Mouse (Mus musculus) natural killer cell, adult 2 months (primary cell): ENCODE measurements around the gene Galnt11.
"Not testable (repeated sequence)": the region's sequence is repeated elsewhere in the genome, so short reads cannot be mapped to it uniquely, and the experiment has no call there.

ENCODE experiments used
- DNase-seq, 2 experiments: peaks; one replicate each; pipeline ENCODE4 v3.0.0; 2022; ENCODE audit warnings: low spot score in 2 of 2

Galnt11 gene

DNA sequence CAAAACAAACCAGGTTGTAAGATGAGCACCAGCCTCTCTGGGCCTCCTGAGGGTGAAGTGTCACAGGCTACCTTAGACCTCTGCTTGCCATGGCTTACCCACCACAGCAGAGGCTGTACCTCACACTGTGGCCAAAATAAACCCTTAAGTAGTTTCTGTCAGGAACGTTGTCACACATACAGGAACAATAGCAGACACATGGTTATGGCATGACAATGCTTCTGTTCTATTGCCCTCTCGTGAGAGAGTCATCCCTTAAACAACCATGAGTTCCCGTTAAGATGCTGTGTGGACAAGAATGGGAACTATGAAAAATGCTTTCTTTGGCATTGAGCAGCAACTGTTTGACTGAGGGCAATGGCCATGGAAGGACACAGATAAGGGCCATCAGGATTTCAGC is at the start of gene Galnt11:
Gene Galnt11, plus strand, starts transcription at position 301 of the 400 bp plus-strand sequence.
- DNase-seq: no peak

- DNase-seq: not testable (repeated sequence)
Measured at GRCm38 (mm10) chr5:25177937-25178336, 43.8 kb upstream of the Galnt11 start.

DNA sequence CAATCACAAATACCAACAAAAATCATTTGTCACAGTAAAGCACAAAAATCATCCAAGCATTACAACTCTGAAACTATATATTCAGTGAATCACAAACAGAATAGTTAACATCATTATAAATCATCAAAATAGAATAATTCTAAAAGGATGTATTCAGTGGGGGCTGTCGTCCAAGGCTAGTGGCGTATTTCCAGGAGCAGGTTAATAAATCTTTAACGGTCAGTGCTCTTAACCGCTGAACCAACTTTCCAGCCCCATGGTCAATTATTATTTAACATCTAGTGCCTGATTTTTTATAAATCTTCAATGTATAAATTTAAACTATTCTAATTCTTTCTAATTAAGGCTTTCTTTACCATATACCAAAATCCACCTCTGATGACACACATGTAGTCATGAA is 43.2 kb upstream of the Galnt11 start:
- DNase-seq: not testable (repeated sequence)

GRCm38 (mm10) chr5:25179284-25179683 is 42.4 kb upstream of the Galnt11 start:
- no peak for DNase-seq

DNA sequence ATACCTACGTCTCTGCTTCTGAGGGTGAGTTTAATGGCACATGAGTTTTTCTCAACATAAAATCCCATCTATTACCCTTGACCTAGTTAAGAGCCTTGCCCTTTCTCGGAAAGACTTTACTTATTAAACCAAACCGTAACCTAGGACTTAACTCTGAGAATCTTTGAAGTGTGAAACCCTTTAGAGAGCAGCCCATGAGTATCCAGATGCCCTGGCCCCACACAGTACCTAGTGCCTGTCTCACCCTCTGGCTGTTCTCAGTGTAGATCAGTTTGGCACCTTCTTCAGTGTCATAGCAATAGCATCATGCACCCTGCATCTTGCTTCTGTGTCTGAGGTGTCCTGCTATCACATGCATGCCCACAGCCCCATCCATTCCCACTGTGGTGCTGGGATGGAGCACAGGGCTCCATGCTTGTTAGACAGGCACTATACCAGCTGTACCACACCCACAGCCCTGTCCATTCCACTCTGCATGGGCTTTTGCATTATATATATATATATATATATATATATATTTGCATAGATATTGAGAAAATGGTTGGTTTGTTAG is 41.7 kb upstream of the Galnt11 start:
- DNase-seq: no peak

- DNase-seq: no peak
Measured at GRCm38 (mm10) chr5:25181004-25181531, 40.6 kb upstream of the Galnt11 start, which contains the start of gene Galntl5. Gene Galntl5, plus strand, starts transcription at chr5:25181460.

DNA sequence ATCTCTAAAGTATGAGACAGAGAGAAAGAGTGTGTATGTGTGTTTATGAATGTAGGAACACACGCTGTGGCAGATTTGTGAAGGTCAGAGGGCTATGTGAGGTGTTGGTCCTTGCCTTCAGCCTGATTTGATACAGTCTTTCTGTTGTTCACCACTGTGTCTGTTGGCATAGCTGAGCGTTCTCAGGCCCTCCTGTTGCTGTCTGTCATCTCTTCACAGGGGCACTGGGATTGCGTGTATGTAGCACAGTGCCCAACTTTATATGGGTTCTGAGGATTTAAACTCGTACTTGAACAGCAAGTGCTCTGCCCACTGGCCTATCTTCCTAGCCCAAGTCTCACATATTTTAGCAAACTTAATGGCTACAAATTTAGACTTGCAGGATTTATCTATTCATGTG is 38.1 kb upstream of the Galnt11 start:
- no peak for DNase-seq

GRCm38 (mm10) chr5:25184594-25184993 is 37.1 kb upstream of the Galnt11 start:
- no peak for DNase-seq

DNA sequence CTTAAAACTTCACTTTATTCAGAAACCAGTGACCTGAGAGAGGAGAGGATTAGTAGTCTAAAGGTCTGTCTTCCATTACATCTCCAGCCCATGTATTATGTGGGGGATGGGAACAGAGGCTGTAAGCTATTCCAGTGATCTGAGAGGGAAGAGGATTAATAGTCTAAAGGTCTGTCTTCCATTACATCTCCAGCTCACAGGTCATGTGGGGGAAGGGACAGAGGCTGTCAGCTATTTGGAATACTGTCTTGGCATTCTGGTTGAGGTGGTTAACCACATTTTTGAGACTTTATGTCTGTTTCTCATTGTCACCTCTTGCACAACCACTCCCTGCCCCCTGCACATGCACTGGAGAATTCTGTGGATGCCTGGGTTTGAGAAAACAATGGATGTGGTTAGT is 34.0 kb upstream of the Galnt11 start:
- DNase-seq: no peak

GRCm38 (mm10) chr5:25188802-25189201 is 32.9 kb upstream of the Galnt11 start:
- DNase-seq: peak in 1 of 2 experiments; percentile 9

DNA sequence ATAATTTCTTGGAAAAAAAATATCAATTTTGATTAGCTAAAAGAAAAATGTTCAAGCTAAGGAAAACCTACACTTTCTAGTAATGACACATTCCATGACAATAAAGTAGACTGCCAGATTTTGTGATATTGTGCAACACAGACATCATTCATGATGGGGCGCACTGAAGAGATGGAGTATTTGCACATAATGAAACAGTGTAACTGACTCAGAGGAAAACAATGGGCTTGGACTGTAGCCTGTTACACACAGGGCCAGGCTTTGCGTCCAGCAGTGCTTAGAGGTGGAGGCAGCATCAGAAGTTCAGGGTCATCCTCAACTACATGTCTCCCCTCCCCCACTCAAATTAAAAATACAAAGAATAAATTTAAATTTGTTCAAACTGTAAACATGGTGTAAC is 31.2 kb upstream of the Galnt11 start:
- DNase-seq: no peak

DNA sequence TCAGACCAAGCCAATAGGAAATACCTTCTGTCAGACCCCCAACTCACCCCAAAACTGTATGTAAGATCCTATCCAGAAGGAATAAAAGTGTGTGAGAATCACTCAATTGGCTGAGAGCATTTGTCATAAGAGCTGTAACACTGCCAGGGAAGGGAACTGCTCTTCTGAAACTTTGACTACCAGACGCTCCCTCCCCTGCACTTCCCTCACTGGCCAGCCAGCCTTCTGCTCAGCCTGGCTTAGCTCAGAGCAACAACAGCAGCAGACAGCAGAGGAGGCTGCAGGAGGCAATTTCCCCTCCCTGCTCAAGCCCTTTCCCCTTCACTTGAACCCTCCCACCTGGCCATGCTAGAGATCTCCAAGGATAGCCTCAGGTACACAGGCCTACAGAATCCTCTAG is 9.8 kb upstream of the Galnt11 start:
- DNase-seq: no peak

- DNase-seq: not testable (repeated sequence)
Measured at GRCm38 (mm10) chr5:25213216-25213615, 8.5 kb upstream of the Galnt11 start.

- peak; percentile 44 to 63 for DNase-seq
Measured at GRCm38 (mm10) chr5:25215006-25215405, 6.7 kb upstream of the Galnt11 start.

- peak; percentile 92 to 94 for DNase-seq
Measured at GRCm38 (mm10) chr5:25222752-25223702, 1.3 kb downstream of the Galnt11 start, which contains the start of gene E130116L18Rik. Gene E130116L18Rik, minus strand, starts transcription at chr5:25223153.

- DNase-seq: not testable (repeated sequence)
Measured at GRCm38 (mm10) chr5:25224377-25224776, 2.7 kb downstream of the Galnt11 start.

DNA sequence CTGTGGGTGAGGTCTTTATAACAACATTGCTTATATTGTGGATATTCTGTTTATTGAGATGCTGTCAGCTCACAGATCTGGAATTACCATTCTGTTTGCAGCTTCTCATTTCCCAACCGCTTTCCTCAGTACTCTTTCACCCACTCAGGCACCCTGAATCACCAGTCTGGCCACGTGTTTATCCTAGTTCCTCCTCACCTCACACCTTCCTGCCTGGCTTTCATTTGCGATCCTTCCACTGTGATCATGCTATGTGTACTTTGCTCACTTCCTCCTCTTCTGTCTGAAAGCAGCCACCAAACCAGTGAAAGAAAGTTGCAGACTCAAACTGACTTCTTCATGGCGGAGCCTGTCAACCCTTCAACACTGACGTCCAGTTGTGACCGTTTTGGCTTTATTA is 21.4 kb downstream of the Galnt11 start:
- no peak for DNase-seq

DNA sequence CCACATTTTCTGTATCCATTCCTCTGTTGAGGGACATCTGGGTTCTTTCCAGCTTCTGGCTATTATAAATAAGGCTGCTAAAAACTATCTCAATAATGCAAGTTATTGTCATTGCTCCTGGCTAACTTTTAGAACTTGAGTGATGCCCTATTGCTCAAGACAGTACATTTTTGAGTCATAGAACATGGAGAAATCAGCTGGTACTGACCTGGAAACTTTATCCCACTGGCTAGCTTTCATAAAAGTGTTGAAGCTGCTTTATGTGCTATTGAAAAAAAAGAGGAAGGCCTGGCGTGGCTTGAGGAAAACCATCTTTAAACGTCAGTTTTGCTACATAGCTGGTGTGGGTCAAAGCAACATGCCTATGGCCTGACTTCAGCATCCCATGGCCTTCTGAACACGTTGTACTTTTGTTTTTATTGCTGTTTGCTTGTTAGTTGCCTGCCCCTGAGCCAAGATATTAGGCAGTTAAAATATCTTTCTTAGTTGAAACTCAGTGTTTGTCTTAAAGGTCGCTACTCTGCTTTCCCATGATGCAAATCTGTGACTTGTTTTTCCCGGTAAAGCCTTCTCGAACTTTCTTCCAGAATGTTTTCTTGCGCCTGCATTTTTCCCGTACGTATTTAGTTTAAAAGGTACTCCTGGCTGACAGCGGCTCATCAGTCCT is 24.2 kb downstream of the Galnt11 start:
- no peak for DNase-seq

- no peak for DNase-seq
Measured at GRCm38 (mm10) chr5:25246473-25246865, 24.8 kb downstream of the Galnt11 start.

GRCm38 (mm10) chr5:25247036-25247435 is 25.3 kb downstream of the Galnt11 start:
- no peak for DNase-seq

GRCm38 (mm10) chr5:25252423-25252822 is 30.7 kb downstream of the Galnt11 start:
- no peak for DNase-seq
